Mouse (Mus musculus): ENCODE measurements around the gene Lrfn2. TPM values are rescaled to one million over a fixed set of nuclear protein-coding genes. Genes with fewer than 3 reads are reported as not detected.

Gene Lrfn2
- polyA plus RNA-seq, 1 experiment, result not detected

GRCm38 (mm10) chr17:49018774-49019488 lies 86.8 kb downstream of the Lrfn2 start:
- no peaks in the 10 kb centered on the region; the same call in 1 of the 2 replicates for H3K9me3 ChIP-seq (ENCODE audit: control insufficient read depth, low read length)
- no peak for TF ChIP-seq TAL1 (IDR thresholded peaks at IDR 0.05; ENCODE audit: low read length)
- no peak for TF ChIP-seq GATA1 (IDR thresholded peaks at IDR 0.05; ENCODE audit: low read length)
- no peaks in the 10 kb centered on the region for H3K4me1 ChIP-seq (ENCODE audit: control insufficient read depth)
- no peak overlapping the region for H3K4me3 ChIP-seq (replicated peaks)
- H3K36me3 ChIP-seq (ENCODE audit: control insufficient read depth), result no peaks in the 10 kb centered on the region
- H3K27me3 ChIP-seq (ENCODE audit: control insufficient read depth), result no peaks in the 10 kb centered on the region

GRCm38 (mm10) chr17:49029556-49030268 lies 97.5 kb downstream of the Lrfn2 start:
- no peak for TF ChIP-seq GATA1 (IDR thresholded peaks at IDR 0.05; ENCODE audit: low read length)
- TF ChIP-seq TAL1 (IDR thresholded peaks at IDR 0.05; ENCODE audit: low read length), result no peak
- peaks cover 4% of the 10 kb centered on the region for H3K4me1 ChIP-seq (ENCODE audit: control insufficient read depth)
- no peaks in the 10 kb centered on the region for H3K36me3 ChIP-seq (ENCODE audit: control insufficient read depth)
- H3K27me3 ChIP-seq (ENCODE audit: control insufficient read depth), result no peaks in the 10 kb centered on the region
- H3K9me3 ChIP-seq (ENCODE audit: control insufficient read depth, low read length), result no peaks in the 10 kb centered on the region
- no peak overlapping the region for H3K4me3 ChIP-seq (replicated peaks)

- peaks cover 4% of the 10 kb centered on the region for H3K4me1 ChIP-seq (ENCODE audit: control insufficient read depth)
- no peaks in the 10 kb centered on the region for H3K9me3 ChIP-seq (ENCODE audit: control insufficient read depth, low read length)
- TF ChIP-seq GATA1 (IDR thresholded peaks at IDR 0.05; ENCODE audit: low read length) (no peak), TAL1 (IDR thresholded peaks at IDR 0.05; ENCODE audit: low read length) (no peak)
- no peaks in the 10 kb centered on the region for H3K27me3 ChIP-seq (ENCODE audit: control insufficient read depth)
- H3K4me3 ChIP-seq (replicated peaks), result no peak overlapping the region
- H3K36me3 ChIP-seq (ENCODE audit: control insufficient read depth), result no peaks in the 10 kb centered on the region
These were observed 98.1 kb downstream of the Lrfn2 start for GRCm38 (mm10) chr17:49030269-49030615.

GRCm38 (mm10) chr17:49030841-49031240 lies 98.7 kb downstream of the Lrfn2 start:
- no peak for TF ChIP-seq GATA1 (IDR thresholded peaks at IDR 0.05; ENCODE audit: low read length)
- no peak for TF ChIP-seq TAL1 (IDR thresholded peaks at IDR 0.05; ENCODE audit: low read length)
- Histone ChIP-seq H3K4me1 (ENCODE audit: control insufficient read depth) (peaks cover 4% of the 10 kb centered on the region), H3K9me3 (ENCODE audit: control insufficient read depth, low read length) (no peaks in the 10 kb centered on the region)

GRCm38 (mm10) chr17:49031790-49032189 lies 99.6 kb downstream of the Lrfn2 start:
- no peaks in the 10 kb centered on the region for H3K9me3 ChIP-seq (ENCODE audit: control insufficient read depth, low read length)
- no peak overlapping the region for H3K4me3 ChIP-seq (replicated peaks)
- H3K4me1 ChIP-seq (ENCODE audit: control insufficient read depth), result peaks cover 4% of the 10 kb centered on the region
- TF ChIP-seq GATA1 (IDR thresholded peaks at IDR 0.05; ENCODE audit: low read length) (no peak), TAL1 (IDR thresholded peaks at IDR 0.05; ENCODE audit: low read length) (no peak)
- no peaks in the 10 kb centered on the region for H3K36me3 ChIP-seq (ENCODE audit: control insufficient read depth)
- H3K27me3 ChIP-seq (ENCODE audit: control insufficient read depth), result no peaks in the 10 kb centered on the region

More at GRCm38 (mm10) chr17:49030841-49031240, 98.7 kb downstream of the Lrfn2 start:
- Histone ChIP-seq H3K36me3 (ENCODE audit: control insufficient read depth) (no peaks in the 10 kb centered on the region), H3K27me3 (ENCODE audit: control insufficient read depth) (no peaks in the 10 kb centered on the region), H3K4me3 (replicated peaks) (no peak overlapping the region)

- H3K36me3 ChIP-seq (ENCODE audit: control insufficient read depth), result no peaks in the 10 kb centered on the region
- H3K4me1 ChIP-seq (ENCODE audit: control insufficient read depth), result peaks cover 4% of the 10 kb centered on the region
- no peak overlapping the region for H3K4me3 ChIP-seq (replicated peaks)
- H3K9me3 ChIP-seq (ENCODE audit: control insufficient read depth, low read length), result no peaks in the 10 kb centered on the region
- TF ChIP-seq GATA1 (IDR thresholded peaks at IDR 0.05; ENCODE audit: low read length) (no peak), TAL1 (IDR thresholded peaks at IDR 0.05; ENCODE audit: low read length) (no peak)
- H3K27me3 ChIP-seq (ENCODE audit: control insufficient read depth), result no peaks in the 10 kb centered on the region
These were observed 101.1 kb downstream of the Lrfn2 start for GRCm38 (mm10) chr17:49033276-49033675.

GRCm38 (mm10) chr17:49033686-49034250 lies 101.6 kb downstream of the Lrfn2 start:
- H3K4me1 ChIP-seq (ENCODE audit: control insufficient read depth), result peaks cover 4% of the 10 kb centered on the region

GRCm38 (mm10) chr17:49035052-49035451 lies 102.9 kb downstream of the Lrfn2 start:
- H3K4me3 ChIP-seq (replicated peaks), result no peak overlapping the region
- no peaks in the 10 kb centered on the region for H3K36me3 ChIP-seq (ENCODE audit: control insufficient read depth)
- H3K9me3 ChIP-seq (ENCODE audit: control insufficient read depth, low read length), result no peaks in the 10 kb centered on the region
- TF ChIP-seq GATA1 (IDR thresholded peaks at IDR 0.05; ENCODE audit: low read length), result no peak
- TF ChIP-seq TAL1 (IDR thresholded peaks at IDR 0.05; ENCODE audit: low read length), result no peak
- no peaks in the 10 kb centered on the region for H3K4me1 ChIP-seq (ENCODE audit: control insufficient read depth)
- H3K27me3 ChIP-seq (ENCODE audit: control insufficient read depth), result no peaks in the 10 kb centered on the region

More at GRCm38 (mm10) chr17:49033686-49034250, 101.6 kb downstream of the Lrfn2 start:
- Histone ChIP-seq H3K27me3 (ENCODE audit: control insufficient read depth) (no peaks in the 10 kb centered on the region), H3K4me3 (replicated peaks) (no peak overlapping the region), H3K36me3 (ENCODE audit: control insufficient read depth) (no peaks in the 10 kb centered on the region), H3K9me3 (ENCODE audit: control insufficient read depth, low read length) (no peaks in the 10 kb centered on the region)
- TF ChIP-seq GATA1 (IDR thresholded peaks at IDR 0.05; ENCODE audit: low read length), result no peak
- TF ChIP-seq TAL1 (IDR thresholded peaks at IDR 0.05; ENCODE audit: low read length), result no peak
